Mouse (Mus musculus) small intestine, adult 2 months (tissue): ENCODE data around the gene Acyp2. TPM values are rescaled to one million over a fixed set of nuclear protein-coding genes. Genes with fewer than 3 reads are reported as not detected.

ENCODE experiments used
- H3K27ac ChIP-seq: fragments of 200-500 bp; 2 replicates; pipeline ENCODE4 v1.5.1; 2012; ENCODE audit warnings: low read depth, low read length, control low read depth, inconsistent platforms; ENCODE audit not compliant: insufficient read depth
- H3K27me3 ChIP-seq: fragments of 200-500 bp; 2 replicates; pipeline ENCODE4 v1.6.1; 2012; ENCODE audit warnings: mild to moderate bottlenecking, moderate library complexity, low read length, inconsistent platforms; ENCODE audit not compliant: control insufficient read depth, insufficient read depth
- H3K36me3 ChIP-seq: fragments of 200-500 bp; 2 replicates; pipeline ENCODE4 v1.6.1; 2012; ENCODE audit warnings: mild to moderate bottlenecking, low read length, control low read depth, inconsistent platforms; ENCODE audit not compliant: control insufficient read depth, insufficient read depth
- H3K4me1 ChIP-seq: fragments of 200-500 bp; 2 replicates; pipeline ENCODE4 v1.6.1; 2012; ENCODE audit warnings: low read length, inconsistent platforms, mixed read lengths; ENCODE audit not compliant: control insufficient read depth, insufficient read depth, insufficient read length
- H3K4me3 ChIP-seq: fragments of 200-500 bp; 2 replicates; pipeline ENCODE4 v1.5.1; 2012; ENCODE audit warnings: low read depth, mild to moderate bottlenecking, control low read depth, inconsistent platforms, low read length, moderate library complexity
- CTCF ChIP-seq: fragments of 200-500 bp; IDR thresholded peaks from 2 replicates; pipeline ENCODE4 v1.5.1; 2012; ENCODE audit warnings: low read depth, mild to moderate bottlenecking, control low read depth, inconsistent platforms, low read length, moderate library complexity, mixed read lengths; ENCODE audit not compliant: insufficient replicate concordance, insufficient read length; ENCODE audit errors: extremely low read depth
- POLR2A ChIP-seq: fragments of 200-500 bp; IDR thresholded peaks from 2 replicates; pipeline ENCODE4 v1.6.1; 2012; ENCODE audit warnings: low read depth, mild to moderate bottlenecking, control low read depth, inconsistent platforms, low read length, moderate library complexity
- WGBS: fragments of 180-500 bp; shearing (Covaris S2); methylation state at CpG from one replicate; pipeline ENCODE4 v1.1.7; 2018; 5-methylcytosine and 5-hydroxymethylcytosine counted together
- polyA plus RNA-seq: library from polyadenylated mRNA; depleted of rRNA; stranded (reverse); fragments of >200 nt; gene quantifications from 2 replicates; pipeline ENCODE4 v1.2.3, GENCODE M21; 2012

The Acyp2 gene
- polyA plus RNA-seq, 1 experiment, result 1.2 TPM

- Histone ChIP-seq H3K4me3 (no peak overlapping the region), H3K27ac (no peak overlapping the region), H3K4me1 (no peaks in the 10 kb centered on the region), H3K36me3 (no peaks in the 10 kb centered on the region), H3K27me3 (no peaks in the 10 kb centered on the region)
- TF ChIP-seq POLR2A (no peak), CTCF (no peak)
- WGBS, result 19% methylated on average over 2 of the region's 2 CpGs
These were observed 31.8 kb downstream of the Acyp2 start for GRCm38 (mm10) chr11:30617571-30618097.

- TF ChIP-seq CTCF, result no peak
- TF ChIP-seq POLR2A, result no peak
- H3K4me3 ChIP-seq, result no peak overlapping the region
- no peaks in the 10 kb centered on the region for H3K27me3 ChIP-seq
- no peak overlapping the region for H3K27ac ChIP-seq
- WGBS, result 88% methylated on average over 1 of the region's 1 CpGs
- H3K36me3 ChIP-seq, result no peaks in the 10 kb centered on the region
- no peaks in the 10 kb centered on the region for H3K4me1 ChIP-seq
These were observed 33.4 kb downstream of the Acyp2 start for GRCm38 (mm10) chr11:30615977-30616376.

GRCm38 (mm10) chr11:30613916-30614546 is 35.4 kb downstream of the Acyp2 start:
- Histone ChIP-seq H3K4me3 (no peak overlapping the region), H3K27me3 (no peaks in the 10 kb centered on the region), H3K27ac (no peak overlapping the region), H3K36me3 (no peaks in the 10 kb centered on the region), H3K4me1 (no peaks in the 10 kb centered on the region)
- TF ChIP-seq CTCF (no peak), POLR2A (no peak)
- 75% methylated on average over 1 of the region's 1 CpGs for WGBS

GRCm38 (mm10) chr11:30612699-30613098 is 36.7 kb downstream of the Acyp2 start:
- Histone ChIP-seq H3K36me3 (no peaks in the 10 kb centered on the region), H3K4me3 (no peak overlapping the region), H3K4me1 (no peaks in the 10 kb centered on the region), H3K27me3 (no peaks in the 10 kb centered on the region), H3K27ac (no peak overlapping the region)
- TF ChIP-seq CTCF (no peak), POLR2A (no peak)

- H3K4me1 ChIP-seq, result no peaks in the 10 kb centered on the region
- no peak overlapping the region for H3K4me3 ChIP-seq
- WGBS, result 100% methylated on average over 1 of the region's 1 CpGs
- no peaks in the 10 kb centered on the region for H3K27me3 ChIP-seq
- TF ChIP-seq CTCF, result no peak
- no peak for TF ChIP-seq POLR2A
- H3K27ac ChIP-seq, result no peak overlapping the region
- H3K36me3 ChIP-seq, result no peaks in the 10 kb centered on the region
These were observed 40.1 kb downstream of the Acyp2 start for GRCm38 (mm10) chr11:30609247-30609646.

- no peak overlapping the region for H3K4me3 ChIP-seq
- no peaks in the 10 kb centered on the region for H3K36me3 ChIP-seq
- no peak overlapping the region for H3K27ac ChIP-seq
- no peaks in the 10 kb centered on the region for H3K27me3 ChIP-seq
- WGBS, result 70% methylated on average over 3 of the region's 3 CpGs
- H3K4me1 ChIP-seq, result no peaks in the 10 kb centered on the region
- no peak for TF ChIP-seq CTCF
These were observed 41.5 kb downstream of the Acyp2 start for GRCm38 (mm10) chr11:30607587-30608518.

- Histone ChIP-seq H3K4me3 (no peak overlapping the region), H3K4me1 (no peaks in the 10 kb centered on the region), H3K36me3 (no peaks in the 10 kb centered on the region), H3K27ac (no peak overlapping the region), H3K27me3 (no peaks in the 10 kb centered on the region)
- 79% methylated on average over 3 of the region's 3 CpGs for WGBS
- TF ChIP-seq POLR2A, result no peak
- no peak for TF ChIP-seq CTCF
These were observed 52.1 kb downstream of the Acyp2 start for GRCm38 (mm10) chr11:30597259-30597658.
